Mouse (Mus musculus): ENCODE results near the gene Gli2.

GRCm38 (mm10) chr1:118954434-118955301 lies 98.8 kb downstream of the Gli2 start:
- TF ChIP-seq POLR2A (IDR thresholded peaks at IDR 0.05; ENCODE audit: insufficient read depth, low read depth, low read length), result no peak
- TF ChIP-seq CTCF (IDR thresholded peaks at IDR 0.05; ENCODE audit: insufficient read depth, low read depth, low read length), result no peak

All from olfactory bulb, adult 2 months (tissue).